ENCODE assay signal across 8 mouse cellular contexts in genomic region chr12:33147497-33148267, GRCm38 (mm10). TPM values are rescaled to one million over a fixed set of nuclear protein-coding genes. Genes with fewer than 3 reads are reported as not detected.
DNase-seq lines count a peak whose midpoint lies in the region; ATAC-seq and TF ChIP-seq lines count a peak whose summit lies in the region.

Gene Atxn7l1 (plus strand): TSS chr12:33147693.

- peaks cover 27% of the 10 kb centered on the region for H3K36me3 ChIP-seq in megakaryocyte, embryonic 14.5 days (replicated peaks; ENCODE audit: low read length)

- peaks cover 6% of the 10 kb centered on the region for H3K4me1 ChIP-seq in cortical plate, adult 2 months (ENCODE audit: control insufficient read depth, insufficient read depth, low read length)
- H3K4me1 ChIP-seq in megakaryocyte, embryonic 14.5 days: peaks cover 48% of the 10 kb centered on the region

- DNase-seq in gastrocnemius, adult 8-10 months (ENCODE audit: low spot score in 2 of 2): peak; percentile 77 to 83
- peak; percentile 76 for DNase-seq in hindlimb bud, embryonic 11.5 days (ENCODE audit: extremely low spot score, low read depth, low spot score)
- DNase-seq in left cerebral cortex, adult 8-10 months (ENCODE audit: low spot score in 2 of 2): peak; percentile 74 to 88
- peak; percentile 96 to 97 for DNase-seq in right cerebral cortex, postnatal 10 days (ENCODE audit: low spot score in 2 of 2)
- DNase-seq in urinary bladder, postnatal 25 days (ENCODE audit: low spot score): peak; percentile 91

- H3K9me3 ChIP-seq in megakaryocyte, embryonic 14.5 days: no peaks in the 10 kb centered on the region

- H3K27me3 ChIP-seq in megakaryocyte, embryonic 14.5 days (replicated peaks): peaks cover 41% of the 10 kb centered on the region

- peak; percentile 75 for ATAC-seq in activated CD4-positive, CD25-positive, alpha-beta regulatory T cell, adult 4 months

- TF ChIP-seq POLR2A in cortical plate, adult 2 months (IDR thresholded peaks at IDR 0.05; ENCODE audit: extremely low read depth, insufficient read depth, low read length): peak; percentile 98

- H3K4me3 ChIP-seq in cortical plate, adult 2 months (ENCODE audit: insufficient read depth, low read length): peak within 1 kb of the TSS; percentile 80
- peak within 1 kb of the TSS; percentile 95 for H3K4me3 ChIP-seq in megakaryocyte, embryonic 14.5 days (replicated peaks)

- TF ChIP-seq CTCF in cortical plate, adult 2 months (IDR thresholded peaks at IDR 0.05; ENCODE audit: extremely low read depth, insufficient read depth, low read length): peak; percentile 46

- H3K27ac ChIP-seq in cortical plate, adult 2 months (ENCODE audit: insufficient read depth, low read length): peak within 1 kb of the TSS; percentile 81

RNA-seq across cellular contexts. Expression of gene Atxn7l1, which starts in this region (rescaled TPM):
- 10 to 100 TPM; 69.1 to 80.6 TPM for polyA plus RNA-seq in activated CD4-positive, CD25-positive, alpha-beta regulatory T cell, adult 4 months (2017; shearing (Covaris generic))
- 39.0 and 41.0 TPM in 2 replicates for polyA plus RNA-seq in cortical plate, adult 2 months (2012; rRNA removed)
- 10 to 100 TPM; 13.4 to 18.9 (median 15.7) TPM for total RNA-seq in gastrocnemius, adult 8-10 months (2022)
- 10 to 100 TPM; 58.3 to 64.4 (median 61.0) TPM for total RNA-seq in left cerebral cortex, adult 8-10 months (2022)
- 22.5 and 39.3 TPM in 2 replicates for polyA plus RNA-seq in megakaryocyte, embryonic 14.5 days (2012; ENCODE audit: insufficient read depth, low replicate concordance)

Comparison
In these comparisons a context has a peak if more than half of its experiments do, and no peak if none do; other contexts are left out.
1. Peak in every context shown above with its lines: DNase-seq, ATAC-seq, H3K4me3 ChIP-seq and H3K27ac ChIP-seq.